Mouse (Mus musculus): Measurements from ENCODE around the gene Ap5m1.
"Not testable (repeated sequence)": the region's sequence is repeated elsewhere in the genome, so short reads cannot be mapped to it uniquely, and the experiment has no call there.

Gene Ap5m1

GRCm38 (mm10) chr14:49065529-49066273 lies at the start of gene Ap5m1:
Gene Ap5m1, plus strand, starts transcription at chr14:49066097.
- peak; percentile 25 for DNase-seq (ENCODE audit: low spot score)

- no peak for DNase-seq (ENCODE audit: low spot score)
Observed at GRCm38 (mm10) chr14:49019765-49020164, 46.1 kb upstream of the Ap5m1 start.

- no peak for DNase-seq (ENCODE audit: low spot score)
Observed at GRCm38 (mm10) chr14:49027040-49027778, 38.7 kb upstream of the Ap5m1 start.

GRCm38 (mm10) chr14:49027779-49028368 lies 38.0 kb upstream of the Ap5m1 start:
- DNase-seq (ENCODE audit: low spot score), result no peak

- DNase-seq (ENCODE audit: low spot score), result no peak
Observed at GRCm38 (mm10) chr14:49028991-49029390, 36.9 kb upstream of the Ap5m1 start.

GRCm38 (mm10) chr14:49045610-49046009 lies 20.3 kb upstream of the Ap5m1 start:
- no peak for DNase-seq (ENCODE audit: low spot score)

GRCm38 (mm10) chr14:49049492-49049891 lies 16.4 kb upstream of the Ap5m1 start:
- DNase-seq (ENCODE audit: low spot score), result no peak

- no peak for DNase-seq (ENCODE audit: low spot score)
Observed at GRCm38 (mm10) chr14:49063838-49064237, 2.1 kb upstream of the Ap5m1 start.

GRCm38 (mm10) chr14:49066274-49066823 lies 452 bp downstream of the Ap5m1 start, which contains the start of gene Exoc5:
Gene Exoc5, minus strand, starts transcription at chr14:49066653.
- DNase-seq (ENCODE audit: low spot score), result peak; percentile 95

- DNase-seq (ENCODE audit: low spot score), result no peak
Observed at GRCm38 (mm10) chr14:49072837-49073236, 6.9 kb downstream of the Ap5m1 start.

- DNase-seq (ENCODE audit: low spot score), result peak; percentile 31
Observed at GRCm38 (mm10) chr14:49073896-49074295, 8.0 kb downstream of the Ap5m1 start.

- no peak for DNase-seq (ENCODE audit: low spot score)
Observed at GRCm38 (mm10) chr14:49074361-49074760, 8.5 kb downstream of the Ap5m1 start.

GRCm38 (mm10) chr14:49078820-49079219 lies 12.9 kb downstream of the Ap5m1 start:
- no peak for DNase-seq (ENCODE audit: low spot score)

- no peak for DNase-seq (ENCODE audit: low spot score)
Observed at GRCm38 (mm10) chr14:49086522-49086921, 20.6 kb downstream of the Ap5m1 start.

GRCm38 (mm10) chr14:49088155-49089048 lies 22.5 kb downstream of the Ap5m1 start:
- no peak for DNase-seq (ENCODE audit: low spot score)

- DNase-seq (ENCODE audit: low spot score), result no peak
Observed at GRCm38 (mm10) chr14:49089461-49090058, 23.7 kb downstream of the Ap5m1 start.

- DNase-seq (ENCODE audit: low spot score), result no peak
Observed at GRCm38 (mm10) chr14:49090102-49090501, 24.2 kb downstream of the Ap5m1 start.

GRCm38 (mm10) chr14:49091277-49091676 lies 25.4 kb downstream of the Ap5m1 start:
- no peak for DNase-seq (ENCODE audit: low spot score)

- DNase-seq (ENCODE audit: low spot score), result not testable (repeated sequence)
Observed at GRCm38 (mm10) chr14:49091755-49092154, 25.9 kb downstream of the Ap5m1 start.

GRCm38 (mm10) chr14:49118381-49118780 lies 52.5 kb downstream of the Ap5m1 start:
- peak; percentile 71 for DNase-seq (ENCODE audit: low spot score)

GRCm38 (mm10) chr14:49121723-49122122 lies 55.8 kb downstream of the Ap5m1 start:
- DNase-seq (ENCODE audit: low spot score), result no peak

Measured in layer of hippocampus, adult 11-12 months (tissue).